Mouse (Mus musculus) thymus, postnatal 14 days (tissue): ENCODE results near the gene Wdhd1.

Source experiments
- DNase-seq: peaks from one replicate; pipeline ENCODE4 v3.0.0; 2021

Wdhd1 gene

DNA sequence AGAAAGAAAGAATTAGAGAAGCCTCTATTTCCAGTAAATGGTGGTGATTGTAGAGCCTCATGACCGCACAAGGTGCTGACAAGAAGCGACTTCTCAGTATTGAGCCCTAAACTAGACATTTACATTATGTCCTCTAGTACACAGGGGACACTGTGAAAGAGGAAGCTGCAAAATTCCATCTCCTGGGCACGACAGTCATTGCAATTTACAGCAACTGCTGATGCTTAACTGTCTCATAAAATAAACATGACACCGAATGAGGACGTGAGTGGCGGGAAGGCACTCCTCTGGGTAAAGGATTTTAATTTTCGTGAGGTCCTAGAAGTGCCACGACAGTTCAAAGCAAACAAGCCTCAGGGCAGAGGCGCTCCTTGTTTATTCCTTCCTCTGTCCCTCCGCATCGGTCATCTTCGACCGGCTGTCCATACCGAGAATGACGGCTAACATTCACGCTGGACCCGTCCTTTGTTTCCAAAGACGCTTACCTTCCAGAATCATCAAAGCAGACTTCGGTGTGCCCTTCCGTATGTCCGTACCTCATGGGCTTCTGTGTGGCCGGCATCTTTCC, 537 bp downstream of the Wdhd1 start:
- no peak for DNase-seq

GRCm38 (mm10) chr14:47275417-47275816, 1.2 kb downstream of the Wdhd1 start:
- no peak for DNase-seq

GRCm38 (mm10) chr14:47273751-47274150, 2.9 kb downstream of the Wdhd1 start:
- DNase-seq, result no peak

DNA sequence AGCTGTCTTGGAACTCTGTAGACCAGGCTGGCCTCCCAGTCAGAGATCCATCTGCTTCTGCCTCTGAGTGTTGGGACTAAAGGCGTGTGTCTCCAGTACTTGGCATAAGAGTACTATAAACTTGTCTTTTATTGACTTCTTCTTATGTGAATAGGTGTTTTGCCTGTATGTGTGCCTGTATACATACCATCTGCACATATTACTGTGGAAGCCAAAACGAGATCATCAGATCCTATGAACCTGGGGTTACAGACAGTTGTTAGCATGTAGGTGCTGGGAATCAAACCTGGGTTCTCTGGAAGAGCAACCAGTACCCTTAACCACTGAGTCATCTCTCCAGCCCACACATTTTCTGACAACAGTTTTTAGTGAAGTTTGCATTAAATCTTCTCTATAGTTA, 7.0 kb downstream of the Wdhd1 start:
- DNase-seq, result no peak

DNA sequence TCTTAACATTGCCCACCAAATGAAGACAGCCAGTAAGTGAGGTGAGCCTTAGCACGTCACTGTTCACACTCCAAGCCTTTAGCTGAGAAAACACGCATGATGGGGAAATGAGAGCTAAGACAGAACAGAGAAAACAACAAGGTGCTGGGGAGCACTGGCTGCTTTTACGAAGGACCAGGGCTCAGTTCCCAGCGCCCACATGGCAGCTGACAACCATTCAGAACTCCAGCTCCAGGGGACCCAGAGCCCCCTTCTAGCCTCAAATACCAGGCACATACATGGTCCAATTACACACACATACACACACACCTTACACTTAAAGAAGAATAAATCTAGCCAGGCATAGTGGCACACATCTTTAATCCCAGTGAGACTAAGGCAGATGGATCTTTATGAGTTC, 7.6 kb downstream of the Wdhd1 start:
- no peak for DNase-seq

- DNase-seq, result no peak
Observed at GRCm38 (mm10) chr14:47265829-47266228, 10.8 kb downstream of the Wdhd1 start.

DNA sequence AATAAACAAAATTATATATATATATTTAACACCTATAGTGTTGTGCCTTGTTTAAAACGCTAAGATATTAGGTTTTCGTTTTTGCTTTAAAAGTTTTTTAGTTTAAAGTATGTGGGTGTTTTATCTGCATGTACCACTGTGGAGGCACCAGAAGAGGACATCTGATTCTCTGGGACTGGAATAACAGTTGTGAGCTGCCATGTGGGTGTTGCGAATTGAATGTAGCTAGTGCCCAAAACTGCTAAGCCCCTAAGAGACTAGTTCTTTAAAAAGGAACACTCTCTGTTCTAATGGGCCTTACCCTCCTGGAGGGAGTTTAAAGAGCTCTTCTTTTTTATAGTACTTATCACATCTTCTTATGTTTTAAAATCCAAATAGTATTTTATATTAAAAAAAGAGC, 11.8 kb downstream of the Wdhd1 start:
- DNase-seq, result no peak

DNA sequence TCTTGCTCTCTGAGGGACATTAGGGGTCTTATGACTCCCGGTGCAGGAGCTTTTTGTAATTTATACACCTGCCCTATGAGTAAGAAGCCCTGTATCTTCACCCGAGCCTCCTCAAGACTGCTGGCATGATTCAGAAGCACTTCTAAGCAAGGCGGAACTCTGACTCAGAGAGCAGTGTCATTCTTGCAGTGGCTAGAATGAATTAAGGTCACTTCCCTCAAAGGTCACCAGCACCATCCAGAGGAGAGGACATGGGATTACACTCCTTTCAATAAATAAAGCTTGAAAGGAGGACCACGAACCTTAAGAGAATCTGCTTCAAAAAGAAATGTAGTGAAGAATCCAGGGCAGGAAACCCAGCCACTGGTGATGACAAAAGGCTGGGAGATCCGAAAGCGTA, 26.8 kb downstream of the Wdhd1 start:
- DNase-seq, result peak; percentile 29

- DNase-seq, result no peak
Observed at GRCm38 (mm10) chr14:47242753-47243152, 33.9 kb downstream of the Wdhd1 start.

DNA sequence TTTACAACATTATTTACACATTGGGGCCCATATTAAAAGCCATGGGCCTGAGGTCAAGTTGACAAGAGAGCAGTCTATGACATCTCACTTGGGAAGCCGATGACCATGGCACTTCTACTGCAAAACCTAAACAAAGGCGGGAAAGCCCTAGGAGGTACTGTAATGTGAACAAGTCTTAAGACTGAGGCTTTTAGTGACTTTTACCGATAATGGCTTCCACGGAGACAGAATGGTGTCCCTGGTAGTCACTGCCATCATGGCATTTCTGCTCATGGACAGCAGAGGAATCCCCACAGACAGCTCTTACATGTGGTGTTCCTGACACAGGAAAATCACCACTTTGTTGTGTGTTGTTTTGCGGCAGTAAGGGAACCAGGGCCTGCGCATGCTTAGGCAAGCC, 35.6 kb downstream of the Wdhd1 start:
- DNase-seq, result no peak

GRCm38 (mm10) chr14:47240600-47240999, 36.1 kb downstream of the Wdhd1 start:
- DNase-seq, result no peak

DNA sequence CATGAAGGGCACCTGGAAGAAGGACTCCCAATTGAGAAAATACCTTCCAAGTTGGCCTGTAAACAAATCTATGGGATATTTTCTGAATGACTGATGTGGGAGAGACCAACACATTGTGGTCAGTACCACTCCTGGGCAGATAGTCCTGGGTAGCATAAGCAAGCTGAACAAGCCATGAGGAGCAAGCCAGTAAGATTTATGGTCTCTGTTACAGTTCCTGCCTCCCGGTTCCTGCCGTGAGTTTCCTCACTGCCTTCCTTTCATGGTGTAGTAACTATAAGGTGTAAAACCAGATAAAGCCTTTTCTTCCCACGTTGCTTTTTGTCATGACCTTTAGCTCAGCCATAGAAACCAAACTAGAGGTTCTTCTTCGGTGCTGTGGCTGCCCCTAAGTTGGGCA, 39.4 kb downstream of the Wdhd1 start:
- DNase-seq, result no peak

DNA sequence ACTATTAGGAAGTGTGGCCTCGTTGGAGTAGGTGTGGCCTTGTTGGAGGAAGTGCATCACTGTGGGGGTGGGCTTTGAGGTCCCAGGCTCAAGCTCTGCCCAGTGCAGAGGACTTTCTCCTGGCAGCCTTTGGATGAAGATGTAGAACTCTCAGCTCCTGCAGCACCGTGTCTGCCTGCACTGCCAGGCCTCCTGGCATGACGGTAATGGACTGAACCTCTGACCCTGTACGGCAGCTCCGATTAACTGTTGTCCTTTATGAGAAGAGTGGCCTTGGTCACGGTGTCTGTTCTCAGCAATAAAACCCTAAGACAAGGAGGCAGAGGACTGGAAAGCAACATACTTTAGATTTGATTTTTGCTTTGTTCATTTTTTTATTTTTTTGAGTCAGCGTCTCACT, 40.2 kb downstream of the Wdhd1 start:
- DNase-seq, result no peak

DNA sequence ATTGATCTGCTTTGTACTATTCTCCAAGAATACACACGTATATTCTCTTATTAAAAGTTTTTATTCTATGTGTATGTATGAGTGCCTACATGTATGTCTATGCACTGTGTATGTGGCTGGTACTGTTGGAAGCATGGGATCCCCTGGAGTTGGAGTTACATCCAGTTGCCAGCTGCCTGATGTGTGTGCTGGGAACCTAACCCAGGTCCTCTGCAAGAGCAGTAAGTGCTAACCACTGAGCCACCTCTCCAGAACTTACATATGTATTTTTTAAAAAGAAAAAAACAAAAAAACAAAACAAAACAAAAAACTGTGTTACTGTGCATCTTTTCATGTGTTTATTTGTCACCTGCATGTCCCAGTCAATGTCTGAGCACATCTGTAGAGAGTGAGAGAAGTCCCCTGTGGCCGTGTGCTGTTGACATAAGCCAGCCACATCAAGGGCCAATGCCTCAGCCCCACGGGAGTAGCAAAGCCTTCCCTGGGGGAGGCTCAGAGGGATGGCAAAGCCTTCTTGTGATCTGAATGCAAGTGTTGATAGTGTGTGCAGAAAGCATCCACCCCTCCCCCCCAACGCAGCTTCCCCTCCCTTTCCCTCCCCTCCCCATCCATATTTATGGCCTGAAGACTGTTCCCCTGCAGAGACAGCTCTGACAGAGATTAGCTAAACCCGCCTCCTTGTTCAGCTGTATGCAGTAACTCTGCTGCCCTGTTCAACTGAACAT, 42.0 kb downstream of the Wdhd1 start:
- DNase-seq, result peak; percentile 24

DNA sequence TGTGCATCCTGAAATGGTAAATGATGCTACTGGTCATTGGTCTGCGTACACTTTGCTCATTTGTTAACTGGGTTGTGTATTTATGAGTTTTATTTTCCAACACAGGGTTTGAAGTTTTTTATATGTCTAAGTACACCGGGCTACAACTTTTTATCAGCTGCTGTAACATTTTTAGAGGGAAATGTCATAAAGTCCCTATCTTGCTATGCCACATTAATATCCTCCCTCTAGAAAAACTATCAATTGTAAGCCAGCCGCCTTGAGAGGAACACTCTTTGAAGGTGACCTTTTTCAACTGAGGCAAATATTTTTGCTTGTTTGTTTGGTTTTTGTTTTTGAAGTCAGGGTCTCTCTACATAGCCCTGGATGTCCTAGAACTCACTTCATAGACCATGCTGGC, 42.6 kb downstream of the Wdhd1 start:
- DNase-seq, result no peak

DNA sequence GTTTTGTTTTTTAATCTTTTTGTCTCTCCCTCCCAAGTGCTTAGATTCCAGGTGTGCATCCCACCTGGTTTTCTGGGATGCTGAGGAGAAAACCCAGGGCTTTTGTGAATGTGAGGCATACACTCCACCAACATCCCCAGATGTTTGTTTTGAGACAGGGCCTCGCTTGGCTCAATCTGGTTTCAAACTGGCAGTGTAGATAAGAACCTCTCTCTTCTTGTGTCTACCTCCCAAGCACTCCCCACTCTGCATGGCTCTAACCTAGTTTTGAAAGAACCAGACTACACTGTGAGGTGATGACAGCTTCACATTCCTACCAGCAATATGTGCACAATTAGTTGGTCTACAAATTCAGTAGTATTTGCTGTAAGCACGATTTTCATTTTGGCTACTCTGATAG, 43.1 kb downstream of the Wdhd1 start:
- DNase-seq, result no peak

DNA sequence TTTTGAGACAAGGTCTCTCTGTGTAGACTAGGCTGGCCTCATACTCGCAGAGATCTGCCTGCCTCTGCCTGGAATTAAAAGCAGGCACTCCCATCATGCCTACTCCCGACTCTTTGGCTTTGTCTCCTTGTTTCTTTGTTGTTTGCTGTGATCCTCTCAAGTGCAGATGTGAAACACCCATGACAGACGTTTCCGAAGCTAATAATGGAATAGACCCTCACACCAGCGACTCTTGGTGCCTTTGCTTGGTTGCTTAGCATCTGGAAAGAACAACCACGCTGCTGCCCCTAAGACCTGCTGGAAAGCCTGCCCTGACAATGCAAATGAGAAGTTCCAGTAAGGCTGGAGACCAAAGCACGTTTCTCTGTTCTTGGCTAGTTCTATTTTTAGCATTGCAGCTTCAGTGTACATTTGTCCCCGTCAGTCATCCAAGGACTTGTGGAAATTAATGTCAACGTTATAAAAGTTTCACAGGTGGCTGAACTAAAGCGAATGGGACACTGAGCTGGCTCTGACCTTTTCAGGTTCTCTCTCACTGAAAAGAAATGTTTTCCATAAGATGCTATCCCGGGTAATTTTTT, 46.8 kb downstream of the Wdhd1 start:
- no peak for DNase-seq

GRCm38 (mm10) chr14:47225931-47226330, 50.7 kb downstream of the Wdhd1 start:
- no peak for DNase-seq

DNA sequence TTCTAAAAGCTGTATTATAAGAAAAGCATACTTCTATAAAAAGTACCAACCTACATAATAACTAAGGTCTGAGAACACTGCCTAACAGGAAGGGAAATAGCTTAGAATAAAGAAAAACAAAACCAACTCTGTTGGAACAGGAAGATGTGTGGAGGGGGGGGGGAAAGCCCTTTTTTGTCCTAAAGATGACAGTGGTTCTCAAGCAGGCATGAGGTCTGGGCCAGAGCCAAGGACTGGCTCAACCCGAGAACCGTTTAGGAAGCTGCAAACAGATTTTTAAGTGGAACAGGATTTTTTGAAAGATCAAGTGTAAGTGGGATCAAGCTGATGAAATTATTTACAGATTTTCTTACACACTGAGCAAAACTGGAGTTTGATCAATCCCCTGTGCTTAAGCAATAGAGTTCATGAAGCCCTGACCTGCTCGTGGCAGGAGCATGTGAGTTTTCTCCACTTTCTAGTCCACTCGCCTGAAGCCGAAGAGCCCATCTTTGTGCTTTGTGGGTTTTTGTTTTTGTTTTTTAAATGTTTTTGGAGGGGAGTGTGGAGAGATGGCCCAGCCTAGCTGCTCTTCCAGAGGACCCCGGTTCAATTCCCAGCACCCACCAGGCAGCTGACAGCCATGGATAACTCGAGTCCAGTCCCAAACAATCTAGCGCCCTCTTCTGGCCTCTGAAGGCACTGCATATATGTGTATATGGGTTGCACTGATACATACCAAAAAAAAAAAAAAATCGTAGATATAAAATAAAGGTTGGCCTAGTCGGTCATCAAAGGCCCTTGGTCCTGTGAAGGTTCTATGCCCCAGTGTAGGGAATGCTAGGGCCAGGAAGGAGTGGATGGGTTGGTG, 52.0 kb downstream of the Wdhd1 start:
- DNase-seq, result peak; percentile 64

DNA sequence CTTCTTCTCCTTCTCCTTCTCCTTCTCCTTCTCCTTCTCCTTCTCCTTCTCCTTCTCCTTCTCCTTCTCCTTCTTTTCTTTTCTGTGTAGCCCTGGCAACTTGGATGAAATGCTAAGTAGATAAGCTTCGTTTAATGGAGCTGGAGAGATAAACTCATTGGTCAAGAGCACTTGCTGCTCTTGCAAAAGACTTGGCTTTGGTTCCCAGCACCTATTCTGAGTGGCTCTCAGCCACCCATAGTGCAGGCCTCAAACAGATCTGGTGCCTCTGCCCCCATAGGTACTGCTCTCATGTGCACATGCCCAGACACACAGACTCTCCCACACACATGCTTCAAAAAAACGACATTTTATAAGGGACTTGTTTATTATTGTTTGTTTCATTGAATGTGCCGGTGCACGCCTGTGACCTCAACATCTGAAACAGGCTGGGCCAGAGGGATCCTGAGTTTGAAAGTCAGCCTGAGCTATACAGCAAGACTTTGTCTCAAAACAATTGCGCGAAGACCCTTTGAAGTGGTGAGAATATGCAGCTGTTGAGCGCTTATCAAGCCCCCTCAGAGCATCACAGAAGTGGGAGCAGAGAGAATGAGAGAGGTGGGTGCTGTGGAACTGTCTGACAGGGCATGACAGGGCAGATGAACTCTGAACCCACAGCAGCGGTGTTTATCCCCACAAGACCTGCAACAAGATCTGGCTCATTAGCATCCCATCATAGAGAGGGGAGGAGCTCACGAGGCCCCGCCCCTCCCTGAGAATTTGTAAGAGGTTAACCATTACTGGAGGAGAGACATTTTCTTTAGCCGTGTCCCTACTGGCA, 53.8 kb downstream of the Wdhd1 start:
- DNase-seq, result peak; percentile 84

DNA sequence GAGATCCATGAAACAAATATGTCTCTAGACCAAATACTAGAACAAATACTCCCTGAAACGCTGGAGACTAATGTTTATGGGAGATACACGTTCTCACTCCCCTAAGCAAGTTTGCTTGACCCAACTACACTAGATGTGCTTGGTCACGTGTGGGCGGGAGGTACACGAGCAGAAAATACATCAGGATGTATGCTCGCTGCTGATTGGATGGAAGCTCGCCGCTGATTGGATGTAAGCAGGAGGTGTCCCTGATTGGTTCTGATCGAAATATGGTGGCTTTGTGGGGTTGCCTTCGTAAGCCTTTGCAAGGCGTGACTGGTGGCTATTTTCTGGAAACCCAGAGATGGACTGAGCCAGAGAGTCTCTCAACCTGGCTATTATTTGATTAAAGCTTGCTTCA, 55.1 kb downstream of the Wdhd1 start:
- peak; percentile 26 for DNase-seq

GRCm38 (mm10) chr14:47220231-47221025, 56.2 kb downstream of the Wdhd1 start:
- peak; percentile 48 for DNase-seq
